ENCODE assay signal across 8 mouse cellular contexts in the genomic region with DNA sequence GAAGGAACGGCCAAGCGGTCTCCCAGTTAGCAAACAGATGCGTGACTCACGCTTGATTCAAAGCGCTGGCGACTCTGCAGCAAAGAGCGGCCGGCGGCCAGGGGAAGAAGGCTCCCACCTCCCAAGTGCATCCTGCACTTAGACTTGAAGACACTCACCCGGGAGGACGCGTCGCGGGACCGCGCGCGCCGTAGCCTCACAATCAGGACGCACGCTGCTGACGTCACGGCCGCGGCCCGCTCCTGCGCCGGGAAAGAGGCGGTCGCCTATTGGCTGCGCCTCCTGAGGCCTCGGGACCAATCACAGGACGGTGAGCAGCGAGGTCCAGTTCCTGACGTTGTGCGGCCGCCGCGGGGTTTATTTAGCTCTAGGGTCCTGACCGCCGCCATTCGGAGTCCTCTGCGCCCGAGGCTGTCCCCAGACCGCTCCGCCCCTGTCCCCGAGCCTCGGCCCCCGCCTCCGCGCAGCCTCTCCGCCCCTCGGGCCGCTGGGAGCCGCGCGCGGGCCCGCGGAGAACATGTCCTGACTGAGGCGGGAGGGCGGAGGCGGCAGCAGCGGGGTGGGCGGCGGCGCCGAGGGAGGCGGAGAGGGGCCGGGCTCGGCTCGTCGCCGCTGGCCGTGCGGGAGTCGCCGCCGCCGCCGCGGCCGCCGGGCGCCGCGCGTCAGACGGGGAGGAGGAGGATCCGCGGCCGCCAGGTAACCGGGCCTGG. TPM values are rescaled to one million over a fixed set of nuclear protein-coding genes. Genes with fewer than 3 reads are reported as not detected.
DNase-seq lines count a peak whose midpoint lies in the region; ATAC-seq lines count a peak whose summit lies in the region.

A gene (plus strand): TSS at position 293 of the 710 bp plus-strand sequence.

- peak; percentile 94 for DNase-seq in adipocyte (ENCODE audit: low spot score)
- peak; percentile 99 for DNase-seq in embryo, embryonic 10 days (ENCODE audit: low spot score)
- peak; percentile 97 for DNase-seq in gastrocnemius, postnatal 10 days
- peak; percentile 98 for DNase-seq in induced T-regulatory cell, adult 2 months (ENCODE audit: low read depth)
- DNase-seq in left cerebral cortex, adult 9 months (ENCODE audit: low spot score in 2 of 2), result peak; percentile 95 to 99
- DNase-seq in right cerebral cortex, postnatal 14 days, result peak; percentile 99
- DNase-seq in urinary bladder, postnatal 36 days (ENCODE audit: low spot score in 2 of 2), result peak; percentile 97 to 98

- ATAC-seq in megakaryocyte progenitor cell, adult 5-6 weeks (replicated peaks; ENCODE audit: poor library complexity), result peak; percentile 85

RNA-seq across cellular contexts. Expression of the gene that starts here (rescaled TPM):
- total RNA-seq in gastrocnemius, postnatal 10 days (2021), result 10 to 100 TPM; 35.2 to 39.0 TPM
- 30.2 and 33.2 TPM in 2 replicates for total RNA-seq in megakaryocyte progenitor cell, adult 5-6 weeks (2015)
- total RNA-seq in megakaryocyte progenitor cell, adult 5-6 weeks (2017), result 54.6 and 61.9 TPM in 2 replicates

Comparison
In these comparisons a context has a peak if more than half of its experiments do, and no peak if none do; other contexts are left out.
1. Peak in every context shown above with its lines: DNase-seq and ATAC-seq.